7 mouse cellular contexts compared by ENCODE assay signal in the genomic region with DNA sequence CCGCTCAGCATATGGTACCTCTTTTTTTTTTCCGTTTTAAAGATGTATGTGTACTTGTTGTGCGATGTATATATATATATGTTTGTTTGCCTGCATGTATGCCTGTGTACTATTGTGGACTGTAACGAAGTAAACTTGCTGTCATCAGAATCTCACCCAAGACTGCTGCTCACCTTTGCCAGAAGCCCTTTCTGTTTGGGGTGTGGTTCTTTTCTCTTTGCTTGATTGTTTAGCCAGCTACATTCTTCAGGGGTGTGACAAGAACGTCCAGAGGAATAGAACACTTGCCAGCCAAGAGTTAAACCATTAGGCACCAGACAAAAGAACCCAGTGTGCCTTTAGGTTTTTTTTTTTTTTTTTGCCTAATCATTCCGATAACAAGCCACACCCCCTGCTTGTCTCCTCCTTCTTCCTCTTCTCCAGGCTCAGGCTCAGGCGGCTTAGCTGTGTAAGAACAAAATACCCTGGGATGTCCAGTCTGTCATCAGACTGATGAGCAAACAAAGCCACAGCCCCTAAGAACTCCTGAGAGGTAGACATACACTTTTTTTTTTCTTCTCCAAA. TPM values are rescaled to one million over a fixed set of nuclear protein-coding genes. Genes with fewer than 3 reads are reported as not detected.
DNase-seq lines count a peak whose midpoint lies in the region; ATAC-seq and TF ChIP-seq lines count a peak whose summit lies in the region.

No protein-coding gene starts in this region.

- no peaks in the 10 kb centered on the region for H3K27me3 ChIP-seq in lung, embryonic 15.5 days

- no peaks in the 10 kb centered on the region for H3K36me3 ChIP-seq in lung, embryonic 15.5 days

- no peak overlapping the region for H3K27ac ChIP-seq in lung, embryonic 15.5 days

- H3K4me3 ChIP-seq in lung, embryonic 15.5 days, result no peak overlapping the region

- H3K4me1 ChIP-seq in lung, embryonic 15.5 days, result peaks cover 3% of the 10 kb centered on the region

- H3K9me3 ChIP-seq in lung, embryonic 15.5 days, result no peaks in the 10 kb centered on the region

- peak overlapping the region; percentile 41 for H3K4me2 ChIP-seq in lung, embryonic 15.5 days

- ATAC-seq in lung, embryonic 15.5 days (ENCODE audit: borderline replicate concordance, extremely low read depth, low FRiP score, low TSS enrichment), result no peak

- H3K9ac ChIP-seq in lung, embryonic 15.5 days, result no peak overlapping the region

- peak; percentile 42 to 52 for DNase-seq in spleen, postnatal 36 days (ENCODE audit: low spot score in 2 of 2)
- DNase-seq in spleen, adult 12 weeks (ENCODE audit: low spot score), result no peak
- DNase-seq in brain, embryonic 14.5 days (ENCODE audit: low read depth), result peak; percentile 60
- peak; percentile 28 to 50 for DNase-seq in heart, postnatal 10 days
- peak; percentile 54 for DNase-seq in yolk sac, embryonic 10.5 days (ENCODE audit: low spot score)
- DNase-seq in gastrocnemius, adult 8-10 months (ENCODE audit: low spot score in 2 of 2), result no peak

- TF ChIP-seq POLR2A in brain, embryonic 14.5 days (IDR thresholded peaks at IDR 0.05; ENCODE audit: borderline replicate concordance, extremely low read depth, insufficient read depth, insufficient read length, poor library complexity, severe bottlenecking), result no peak

- intact Hi-C loops in heart, postnatal 10 days (cut with DNase I), result no loop called here

- no peak for TF ChIP-seq CTCF in brain, embryonic 14.5 days (IDR thresholded peaks at IDR 0.05; ENCODE audit: borderline replicate concordance, extremely low read depth, insufficient read depth, insufficient read length)

- 42% methylated on average over 7 of the region's 7 CpGs for WGBS in lung, embryonic 15.5 days

RNA-seq across cellular contexts. Expression of gene Snx10, which starts 20.5 kb away (rescaled TPM):
- polyA plus RNA-seq in brain, embryonic 14.5 days (2012; rRNA removed), result 16.5 and 23.0 TPM in 2 replicates
- total RNA-seq in heart, postnatal 10 days (2021), result 10 to 100 TPM; 10.8 to 14.7 TPM
- 13.4 TPM in 2 replicates for polyA plus RNA-seq in lung, embryonic 15.5 days (2015; fragmentation: Nextera tagmentation; extraction: Ambion mirVana)
- 10 to 100 TPM in 1 of 4 experiments, 1 to 10 TPM in 3; 6.1 to 11.6 (median 7.5) TPM for total RNA-seq in gastrocnemius, adult 8-10 months (2022)

Comparison
In these comparisons a context has a peak if more than half of its experiments do, and no peak if none do; other contexts are left out.
1. DNase-seq: peak in spleen, postnatal 36 days (2 of 2), brain, embryonic 14.5 days (single experiment), heart, postnatal 10 days (2 of 2) and yolk sac, embryonic 10.5 days (single experiment); none in spleen, adult 12 weeks (single experiment) and gastrocnemius, adult 8-10 months (0 of 2).